Mouse (Mus musculus) right cerebral cortex, postnatal 10 days (tissue): ENCODE results near the gene Pth1r.

Experiments
- DNase-seq, 2 experiments: peaks; one replicate each; pipeline ENCODE4 v3.0.0; 2021; ENCODE audit warnings: low spot score in 2 of 2

The Pth1r gene

DNA sequence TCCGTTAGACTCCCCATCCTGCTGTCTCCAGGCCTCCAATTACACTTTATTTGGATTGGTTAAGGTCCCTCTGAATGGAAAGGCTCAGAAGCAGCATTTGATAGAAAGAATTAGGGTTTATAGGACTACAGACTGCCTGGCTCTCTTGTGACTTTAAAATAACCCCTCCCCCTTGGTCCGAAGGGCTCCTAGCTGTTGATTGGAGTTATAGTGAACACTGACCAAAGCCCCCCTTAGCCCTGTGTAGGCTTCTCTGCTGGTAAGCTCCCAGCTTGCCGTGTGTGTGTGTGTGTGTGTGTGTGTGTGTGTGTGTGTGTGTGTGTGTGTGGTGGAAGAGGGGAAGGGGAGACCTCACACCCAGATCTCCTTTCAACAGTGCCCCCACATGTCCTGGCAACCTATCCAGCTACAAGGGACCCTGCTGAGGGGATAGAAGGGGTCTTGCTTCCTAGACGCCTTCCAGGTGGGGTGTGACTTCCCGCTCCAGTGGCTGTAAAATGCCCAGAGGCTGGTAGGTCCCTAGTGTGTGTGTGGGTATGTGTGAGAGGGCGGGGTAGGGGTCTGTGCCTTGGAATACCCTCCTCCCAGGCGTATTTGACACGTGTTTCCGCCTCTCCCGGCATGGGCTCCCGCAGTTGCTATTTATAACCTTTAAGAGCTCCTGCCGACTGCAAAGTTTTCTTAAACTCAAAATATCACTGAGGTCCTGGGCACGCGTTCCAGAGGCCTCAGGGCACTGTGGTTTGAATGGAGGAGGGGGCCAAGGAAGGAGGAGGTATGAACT is 3.7 kb upstream of the Pth1r start:
- no peak for DNase-seq

DNA sequence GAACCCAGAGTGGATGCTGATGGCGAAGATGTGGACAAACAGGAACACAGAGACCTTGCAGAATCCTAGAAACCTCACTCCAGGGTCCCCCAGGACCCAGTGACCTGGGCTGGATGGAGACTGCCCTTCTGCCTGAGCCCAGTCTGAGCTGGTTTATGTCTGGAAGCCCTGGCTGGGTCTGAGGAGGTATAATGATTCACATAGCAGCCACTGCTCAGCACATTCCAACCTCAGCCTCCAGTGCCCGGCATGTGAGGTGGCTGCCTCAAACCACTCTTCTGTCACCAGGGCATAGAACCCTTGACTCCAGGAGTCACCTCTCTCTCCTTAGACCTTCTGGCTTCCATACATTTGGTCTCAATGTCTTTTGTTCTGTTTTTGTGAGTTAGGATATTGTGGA is 1.5 kb upstream of the Pth1r start:
- no peak for DNase-seq

DNA sequence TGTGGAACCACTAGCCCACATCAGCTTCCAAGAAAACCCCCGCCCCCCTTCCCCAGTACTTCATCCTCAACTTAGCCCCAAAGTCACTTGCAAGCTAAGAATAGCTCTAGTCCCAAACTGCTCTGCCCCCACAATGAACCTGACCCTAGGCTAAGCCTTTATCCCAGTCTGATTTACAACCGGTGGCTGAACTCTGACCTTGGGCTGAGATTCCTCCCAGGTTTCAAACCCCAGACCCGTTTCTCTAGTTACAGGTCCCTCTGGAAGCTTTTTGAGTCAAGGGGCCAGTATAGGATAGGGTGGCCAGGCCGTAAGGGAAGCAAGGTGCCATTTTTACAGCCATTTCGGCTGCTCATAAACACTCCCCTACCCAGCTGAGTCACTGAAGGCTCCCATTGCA is 707 bp downstream of the Pth1r start:
- no peak for DNase-seq

DNA sequence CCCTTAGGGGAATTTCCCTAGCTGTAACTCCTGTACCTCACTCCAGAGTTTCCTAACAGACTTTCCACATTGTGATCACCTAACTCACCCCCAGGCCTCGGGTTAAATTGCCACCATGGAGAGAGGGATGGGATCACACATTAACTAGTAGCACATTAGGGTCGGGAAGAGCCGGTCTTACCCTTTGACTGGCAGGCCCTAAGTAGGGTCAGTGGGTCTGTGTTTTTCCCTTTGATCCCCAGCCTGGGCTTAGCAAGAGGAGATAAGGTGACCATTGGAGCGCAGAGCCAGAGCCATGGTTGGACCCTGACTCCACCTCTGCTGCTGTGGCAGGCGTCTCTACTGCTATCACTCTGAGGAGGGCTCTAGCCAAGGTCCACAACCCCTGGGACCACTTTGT is 1.2 kb downstream of the Pth1r start:
- DNase-seq, result no peak

DNA sequence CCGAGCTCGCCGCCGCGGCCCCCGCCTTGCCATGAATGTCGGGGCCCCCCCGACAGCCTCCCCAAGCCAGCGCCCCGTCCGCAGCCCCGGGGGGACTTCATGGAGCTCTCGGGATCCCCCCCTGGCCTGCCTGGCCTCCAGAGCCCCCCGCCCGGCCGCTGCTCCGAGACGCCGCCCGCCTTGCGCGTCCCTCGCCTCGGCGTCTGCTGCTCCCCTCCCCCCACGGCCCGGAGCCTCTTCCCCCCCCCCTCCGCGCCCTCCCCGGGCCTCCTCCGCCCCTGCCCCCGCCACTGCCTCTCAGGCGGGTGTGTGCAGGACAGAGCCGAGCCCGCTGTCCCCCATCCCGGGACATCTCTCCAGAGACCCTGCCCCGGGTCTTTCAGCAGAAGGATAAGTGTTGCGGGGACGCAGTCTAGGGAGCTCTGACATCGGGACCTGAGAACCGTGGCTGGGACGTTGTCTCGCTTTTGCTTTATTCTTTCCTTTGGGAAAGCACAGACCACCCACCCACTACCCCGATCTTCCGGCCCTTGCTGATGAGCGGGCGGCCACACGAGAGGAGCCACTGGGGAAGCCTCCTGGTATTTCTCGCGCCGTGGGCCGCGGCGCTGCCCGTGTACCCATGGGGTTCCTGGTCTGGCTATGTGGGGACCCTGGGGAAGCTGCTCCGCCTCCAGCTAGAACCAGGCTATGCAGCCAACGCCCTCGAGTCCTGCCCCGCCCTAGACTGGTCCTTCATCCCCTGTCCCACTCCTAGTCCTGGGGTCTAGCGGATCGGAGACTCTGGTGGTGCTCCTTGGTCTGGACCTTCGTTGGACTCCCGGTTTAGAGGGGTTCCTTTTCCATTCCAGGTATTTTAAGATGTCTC is 3.3 kb downstream of the Pth1r start:
- DNase-seq, result no peak

DNA sequence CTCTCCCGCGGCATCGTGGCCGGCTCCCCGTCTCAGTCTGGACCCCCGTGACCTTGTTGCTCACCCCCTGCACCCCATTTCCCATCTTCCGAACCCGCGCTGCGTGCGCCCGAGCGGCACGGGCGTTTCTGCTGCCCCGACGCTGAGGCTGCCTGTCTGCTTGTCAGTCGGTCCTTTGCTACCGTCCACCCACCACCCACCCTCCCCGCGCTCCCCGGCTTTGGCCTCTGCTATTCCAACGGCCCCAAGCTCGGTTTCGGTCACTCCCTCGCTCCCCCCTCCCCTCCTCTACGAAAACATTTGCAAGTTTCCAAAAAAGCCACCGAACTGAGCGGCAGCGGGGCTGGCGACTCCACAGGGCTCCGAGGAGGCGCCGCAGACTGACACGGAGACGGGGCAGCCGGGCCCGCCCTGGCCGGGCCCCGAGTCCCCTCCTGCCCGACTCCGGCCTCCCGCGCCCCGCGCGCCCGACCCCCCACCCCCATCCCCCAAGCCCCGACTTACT is 3.9 kb downstream of the Pth1r start:
- DNase-seq, result no peak

DNA sequence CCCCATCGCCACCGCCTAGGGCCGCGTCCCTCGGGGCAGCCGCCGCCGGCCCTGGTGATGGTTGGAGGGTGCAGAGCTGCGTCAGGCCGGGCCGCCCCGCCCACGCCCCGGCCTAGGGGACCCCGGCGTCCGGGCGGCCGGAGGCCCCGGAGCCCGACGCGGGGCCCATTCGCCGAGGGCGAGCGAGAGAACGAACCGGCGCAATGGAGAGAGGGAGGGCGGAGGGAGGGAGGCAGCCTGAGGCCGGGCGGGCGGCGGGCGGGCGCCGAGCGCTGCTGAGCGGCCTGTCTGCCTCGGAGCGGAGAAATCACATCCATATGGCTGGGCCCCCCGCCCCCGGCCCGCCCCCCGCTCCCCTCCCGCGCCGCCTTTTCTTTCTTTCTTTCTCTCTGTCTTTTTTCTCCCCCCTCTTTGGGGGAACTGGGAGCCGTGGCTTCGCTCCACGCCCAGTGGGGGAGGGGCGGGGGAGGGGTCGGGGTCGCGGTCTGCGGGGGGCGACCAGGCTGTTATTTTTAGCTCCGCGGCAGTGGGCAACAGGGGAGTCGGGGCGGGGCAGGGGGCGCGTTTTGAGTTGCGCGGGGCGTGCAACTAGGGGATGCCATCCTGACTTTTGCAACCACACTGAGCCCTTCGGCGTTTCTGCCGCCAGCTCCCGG is 4.5 kb downstream of the Pth1r start:
- DNase-seq, result no peak

DNA sequence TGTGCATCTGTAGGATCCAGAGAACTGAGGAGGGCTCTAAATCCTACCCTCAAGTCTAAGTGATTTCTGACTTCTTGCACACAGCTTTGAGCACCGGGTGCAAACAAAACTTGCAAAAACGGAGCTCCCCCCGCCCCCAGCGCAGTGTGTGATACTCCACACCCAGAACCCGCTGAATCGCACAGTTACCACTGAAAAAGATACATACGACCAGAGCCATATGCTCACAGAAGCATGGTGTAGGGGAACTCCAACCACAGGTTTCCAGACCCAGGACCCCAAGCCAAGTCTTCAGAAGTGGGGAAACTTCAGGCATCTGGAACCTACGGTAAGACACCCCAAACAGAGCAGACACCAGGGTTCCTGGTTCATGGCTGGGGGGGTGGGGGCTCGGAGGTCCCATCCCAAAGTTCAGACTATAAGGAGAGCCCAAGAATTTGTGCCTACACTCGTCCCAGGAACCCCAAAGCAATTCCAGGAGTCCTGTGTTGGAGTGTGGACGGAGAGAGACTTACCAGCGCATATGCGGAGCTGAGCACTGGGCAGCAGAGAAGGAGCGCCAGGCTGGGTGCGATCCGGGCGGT is 5.1 kb downstream of the Pth1r start, which contains the start of gene Myl3:
Myl3 (plus strand) TSS at position 151 of the 584 bp plus-strand sequence.
- DNase-seq, result no peak

DNA sequence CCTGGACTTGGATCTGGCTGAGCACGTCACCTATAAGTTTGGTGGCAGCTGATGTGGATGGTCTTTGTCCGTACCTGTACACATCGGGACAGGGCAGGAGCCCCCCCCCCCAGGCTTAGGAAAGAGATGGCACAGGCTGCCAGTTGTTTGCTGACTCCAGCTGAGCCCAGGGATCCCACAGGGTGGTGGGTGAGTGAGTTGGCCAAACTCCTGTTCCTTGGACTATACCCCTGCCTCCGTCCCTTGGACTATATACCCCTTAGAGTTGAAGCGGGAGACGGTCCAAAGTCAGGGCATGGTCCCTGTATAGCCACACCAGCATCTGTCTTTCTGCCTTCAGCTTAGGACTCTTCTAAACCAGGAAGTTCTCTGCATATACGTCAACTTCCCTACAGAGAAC is 7.0 kb downstream of the Pth1r start:
- DNase-seq, result no peak

DNA sequence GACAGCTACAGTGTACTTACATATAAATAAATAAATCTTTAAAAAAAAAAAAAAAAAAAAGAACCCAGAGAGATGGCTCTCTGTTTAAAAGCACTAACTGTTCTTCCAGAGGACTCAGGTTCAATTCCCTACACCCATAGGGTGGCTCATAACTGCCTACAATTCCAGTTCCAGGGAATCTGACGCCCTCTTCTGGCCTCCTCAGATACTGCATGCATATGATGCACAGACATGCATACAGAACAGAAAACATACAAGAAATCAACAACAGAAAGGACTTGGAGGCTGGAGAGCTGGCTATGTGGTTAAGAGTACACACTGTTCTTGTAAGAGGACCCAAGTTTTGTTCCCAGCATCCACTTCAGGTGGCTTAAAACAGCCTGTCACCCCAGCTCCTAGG is 8.9 kb downstream of the Pth1r start:
- no peak for DNase-seq

DNA sequence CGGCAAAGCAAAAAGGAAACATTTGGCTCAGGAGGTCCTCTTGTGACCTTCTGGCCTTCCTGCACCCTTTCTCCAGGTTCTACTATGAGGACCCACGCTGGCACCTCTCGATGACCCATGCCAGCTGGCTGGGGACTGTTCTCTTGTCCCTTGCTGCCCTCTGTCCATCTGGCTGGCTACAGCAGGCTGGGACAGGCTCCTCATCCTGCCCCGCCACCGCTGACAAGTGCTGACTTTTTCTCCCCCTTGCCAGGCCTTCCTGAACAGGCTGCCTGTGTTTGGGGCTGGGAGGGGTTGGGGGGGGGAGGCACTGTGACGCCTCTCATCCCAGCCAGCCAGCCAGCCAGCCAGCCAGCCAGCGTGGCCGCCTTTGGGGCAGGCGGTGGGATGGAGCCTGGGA is 10.6 kb downstream of the Pth1r start:
- DNase-seq, result no peak

DNA sequence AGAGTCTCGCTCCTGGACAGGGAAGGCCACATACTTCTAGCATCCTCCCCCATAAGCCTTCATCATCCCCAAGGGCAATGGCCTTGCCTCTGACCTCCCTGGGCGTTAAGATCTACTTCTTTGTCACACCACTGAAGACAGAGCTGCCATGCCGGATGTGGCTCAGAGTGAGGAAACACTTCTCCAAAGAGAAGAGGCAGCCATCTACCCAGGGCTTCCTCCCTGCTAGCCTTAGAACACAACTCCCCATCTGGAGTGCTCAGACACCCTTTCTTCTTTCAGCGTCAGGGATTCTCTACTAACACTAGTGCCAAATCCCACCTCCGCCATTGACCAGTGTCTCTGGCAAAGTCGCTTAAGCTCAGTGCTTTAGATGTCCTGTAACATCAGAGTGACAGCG is 12.8 kb downstream of the Pth1r start:
- DNase-seq, result no peak

DNA sequence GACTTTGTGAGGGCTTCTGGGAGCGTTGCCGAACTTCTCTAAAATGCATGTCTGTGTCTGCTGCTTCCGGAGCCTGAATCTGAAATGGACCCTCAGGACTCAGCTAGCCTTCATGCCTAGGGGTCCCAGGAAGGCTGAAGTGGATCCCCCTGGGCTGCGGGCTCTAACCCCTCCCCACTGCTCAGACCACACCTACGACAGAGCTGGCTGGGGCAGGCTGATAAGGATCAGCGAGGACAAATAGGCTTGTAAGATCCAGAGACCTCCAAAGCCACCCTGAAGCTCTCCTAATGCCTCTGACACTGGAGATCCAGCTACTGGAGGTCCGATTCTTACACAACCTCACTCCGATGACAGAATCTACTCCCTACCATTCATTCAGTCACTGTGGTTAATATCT is 13.8 kb downstream of the Pth1r start:
- no peak for DNase-seq

DNA sequence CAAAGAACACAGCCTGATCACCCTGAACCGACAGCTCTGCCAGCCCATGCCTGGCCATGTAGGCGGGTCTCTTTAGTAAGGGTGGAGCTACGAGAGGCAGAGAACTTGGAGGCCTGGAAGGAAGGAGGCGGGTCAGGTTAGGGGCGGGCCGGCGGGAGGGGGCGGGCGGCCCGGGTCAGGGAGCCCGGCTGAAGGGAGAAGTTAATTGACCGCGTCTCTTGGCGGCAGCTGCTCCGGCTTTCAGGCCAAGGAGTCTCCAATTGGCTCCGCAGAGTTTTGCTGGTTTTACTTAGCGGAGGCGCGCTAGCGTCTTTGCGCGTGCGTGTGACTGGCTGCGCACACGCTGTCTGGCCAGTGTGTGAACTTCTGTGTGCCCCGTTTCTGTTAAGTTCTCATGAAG is 14.3 kb downstream of the Pth1r start:
- peak; percentile 66 to 72 for DNase-seq

DNA sequence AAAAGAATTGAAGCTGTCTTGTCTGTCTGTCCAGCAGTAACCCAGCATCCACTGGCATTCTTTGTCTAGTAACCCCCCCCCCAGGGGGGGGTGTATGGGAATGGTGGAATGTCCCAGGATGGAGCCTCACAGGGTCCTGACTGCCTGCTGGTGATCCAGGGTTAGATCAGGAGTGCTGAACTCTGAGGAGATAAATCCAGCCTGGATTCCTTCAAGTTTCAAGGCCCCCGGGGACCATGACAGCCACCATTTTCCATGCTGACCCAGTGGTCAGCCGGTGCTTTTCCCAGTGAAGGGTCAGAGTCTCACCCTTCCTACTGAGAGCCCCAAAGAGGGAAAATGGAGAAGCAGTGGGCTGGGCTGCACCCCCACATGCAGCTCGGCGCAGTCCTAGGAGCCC is 15.1 kb downstream of the Pth1r start:
- no peak for DNase-seq

DNA sequence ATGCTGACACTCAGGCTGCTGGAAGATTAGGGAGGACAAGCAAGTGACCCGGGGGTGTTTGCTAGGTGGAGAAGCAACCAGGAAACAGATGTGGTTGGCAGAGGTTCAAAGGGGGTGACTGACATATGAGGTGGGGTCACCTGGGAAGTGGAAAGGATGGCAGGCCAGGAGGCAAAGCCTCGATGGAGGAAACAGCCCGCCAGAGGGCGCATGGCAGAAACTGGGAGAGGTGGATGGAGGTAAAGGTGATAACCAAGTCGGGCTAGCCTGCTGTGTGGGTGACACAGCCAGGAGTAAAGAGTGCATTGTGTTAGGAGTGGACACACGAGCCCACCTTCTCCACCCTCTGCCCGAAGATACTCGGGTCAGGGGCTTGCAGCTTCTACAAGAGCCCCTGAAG is 17.1 kb downstream of the Pth1r start:
- DNase-seq, result peak in 1 of 2 experiments; percentile 53

DNA sequence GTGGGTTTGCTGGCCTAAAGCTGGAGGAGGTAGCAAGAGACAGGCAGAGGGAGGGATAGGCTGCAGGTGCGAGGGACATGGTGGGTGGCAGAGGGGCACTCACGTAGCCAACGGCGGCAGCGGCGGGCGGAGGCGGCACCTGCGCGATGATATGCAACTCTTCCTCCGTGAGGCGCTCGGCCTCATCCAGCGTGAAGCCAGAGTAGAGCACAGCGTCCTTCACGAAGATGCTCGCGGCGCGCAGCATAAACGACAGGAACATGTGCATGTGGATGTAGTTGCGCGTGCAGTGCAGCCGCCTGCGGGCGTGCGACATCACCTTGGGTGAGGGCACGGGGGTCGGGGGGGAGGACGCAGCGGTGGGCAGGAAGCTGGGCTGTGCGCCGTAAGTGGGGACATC is 20.1 kb downstream of the Pth1r start:
- DNase-seq, result peak in 1 of 2 experiments; percentile 54

DNA sequence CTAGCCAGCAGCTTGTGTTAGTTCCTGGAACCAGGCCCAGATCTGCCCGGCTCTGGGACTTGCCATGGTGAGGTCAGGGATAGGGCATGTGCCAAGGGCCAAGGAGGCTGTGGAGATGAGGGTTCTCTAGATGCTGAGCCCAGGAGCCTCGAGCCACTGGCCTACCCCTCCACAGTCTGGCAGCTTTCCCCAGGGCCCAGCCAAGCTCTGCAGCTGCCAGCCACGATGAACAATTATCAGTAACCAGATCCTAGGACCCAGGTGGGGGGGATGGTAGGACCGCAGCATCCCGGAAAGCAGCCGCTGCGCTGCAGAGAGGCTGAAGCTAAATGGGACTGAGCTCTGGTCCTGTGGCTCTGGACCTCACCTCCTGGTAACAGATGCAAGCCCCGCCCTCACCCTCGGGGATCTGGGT is 21.2 kb downstream of the Pth1r start:
- peak; percentile 68 to 72 for DNase-seq

DNA sequence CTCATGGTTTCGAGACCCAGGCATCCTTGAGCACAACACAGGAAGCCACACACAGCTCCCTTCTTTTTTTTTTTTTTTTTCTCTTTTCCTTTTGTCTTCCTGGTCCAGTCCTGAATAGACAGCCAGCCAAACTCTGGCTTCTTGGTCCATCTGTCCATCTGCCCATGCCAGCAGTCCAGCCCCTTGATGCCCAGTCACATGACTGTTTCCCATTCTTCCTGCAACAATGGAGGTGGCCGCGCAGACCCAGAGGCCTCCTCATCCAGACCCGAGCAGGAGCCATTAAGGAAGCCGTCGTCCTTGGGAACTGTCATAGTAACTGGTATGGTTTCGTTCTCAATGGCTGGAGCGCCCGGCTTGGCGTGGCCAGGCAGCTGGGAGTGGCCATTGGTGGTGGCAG is 24.9 kb downstream of the Pth1r start:
- no peak for DNase-seq

DNA sequence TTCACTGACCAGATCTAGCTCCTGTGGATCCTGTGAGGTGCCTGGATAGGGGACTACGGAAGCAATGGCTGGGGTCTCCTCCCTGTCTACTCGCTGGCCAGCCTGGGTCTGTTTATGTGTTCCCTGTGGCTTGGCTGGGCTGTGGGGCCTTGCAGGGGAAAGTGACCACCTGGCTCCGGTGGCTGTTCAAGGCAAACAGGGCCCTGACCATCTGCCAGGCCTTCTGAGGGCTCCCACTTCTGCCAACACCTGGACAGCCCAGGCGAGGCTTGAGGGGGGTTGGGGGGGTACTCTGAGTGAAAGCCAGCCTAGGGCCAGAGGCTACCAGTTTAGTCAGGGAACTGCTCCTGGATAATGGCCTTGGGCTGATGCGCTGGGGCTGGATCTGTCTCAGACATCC is 27.0 kb downstream of the Pth1r start:
- no peak for DNase-seq

DNA sequence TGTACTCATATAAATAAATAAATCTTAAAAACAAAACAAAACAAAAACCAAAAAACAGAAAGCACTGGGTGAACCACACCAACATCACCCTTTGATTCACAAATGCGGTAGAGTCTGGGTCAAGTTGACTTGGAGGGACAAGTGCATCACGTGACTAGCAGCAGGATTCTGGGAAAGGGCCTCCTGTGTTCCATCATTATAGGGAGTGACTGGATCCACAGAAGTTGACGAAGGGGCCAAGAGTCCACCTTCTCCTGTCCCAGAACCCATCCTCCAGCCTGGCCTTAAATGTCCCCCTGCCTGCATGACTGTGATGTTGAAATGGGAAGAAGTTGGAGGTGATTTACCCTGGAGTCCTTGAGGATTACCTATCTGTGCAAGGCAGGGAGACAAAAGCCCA is 28.1 kb downstream of the Pth1r start:
- no peak for DNase-seq

DNA sequence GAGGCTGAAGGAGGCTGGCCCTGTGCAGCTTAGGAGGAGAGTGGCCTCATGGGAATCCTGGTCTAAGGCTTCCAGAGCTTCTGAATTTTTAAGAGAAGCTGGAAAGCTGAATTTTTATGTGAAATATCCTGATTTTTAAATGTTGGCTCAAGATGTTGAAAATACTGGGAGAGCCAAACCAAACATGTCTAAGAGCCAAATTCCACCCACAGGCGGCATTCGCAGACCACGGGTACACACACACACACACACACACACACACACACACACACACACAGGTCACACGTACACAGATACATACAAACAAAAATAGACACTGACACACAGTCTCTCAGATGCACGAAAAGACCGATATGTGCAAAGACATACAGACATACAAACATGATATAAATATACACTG is 28.9 kb downstream of the Pth1r start:
- DNase-seq, result no peak
